Mouse (Mus musculus) megakaryocyte-erythroid progenitor cell, adult 5-6 weeks (primary cell): Measurements from ENCODE around the gene Ptger1. TPM values are rescaled to one million over a fixed set of nuclear protein-coding genes. Genes with fewer than 3 reads are reported as not detected.

Experiments used
- ATAC-seq: replicated peaks from 2 replicates; pipeline ENCODE4 v1.8.0; 2016; ENCODE audit warnings: mild to moderate bottlenecking, inconsistent platforms; ENCODE audit not compliant: severe bottlenecking, poor library complexity, low FRiP score, low TSS enrichment
- total RNA-seq, 2 experiments: library from RNA; stranded (forward) in 1 of 2; stranded (reverse) in 1 of 2; fragments of 200-1000, 215-1000 nt in 1 of 2; fragments of >200 nt in 1 of 2; fragmentation: Nextera tagmentation in 1 of 2; gene quantifications; 2 replicates each; pipeline ENCODE4 v1.2.3; 2014 to 2017

The Ptger1 gene
- total RNA-seq, 2 experiments from 2014 or later: 1.1 TPM; not detected in 1

DNA sequence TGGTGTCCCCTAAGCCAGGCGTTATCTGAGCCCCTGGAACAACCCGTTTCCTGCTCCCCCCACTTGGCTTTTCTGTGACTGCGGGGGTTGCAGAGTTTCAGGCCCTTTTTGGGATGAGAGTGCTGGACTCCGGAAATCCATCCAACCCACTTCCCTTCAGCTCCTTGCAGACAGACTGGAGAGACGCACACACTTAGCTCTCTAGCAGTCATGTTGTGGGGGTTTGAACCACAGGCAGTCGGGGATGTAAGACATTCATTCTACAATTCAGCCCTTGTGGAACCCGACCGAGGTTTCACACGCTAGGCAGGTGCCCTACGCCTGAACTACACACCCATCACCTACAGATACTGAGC, 12.8 kb upstream of the Ptger1 start:
- no peak for ATAC-seq

- ATAC-seq: no peak
Measured at GRCm38 (mm10) chr8:83654725-83655124, 11.8 kb upstream of the Ptger1 start.

GRCm38 (mm10) chr8:83656043-83656442, 10.4 kb upstream of the Ptger1 start:
- ATAC-seq: no peak

DNA sequence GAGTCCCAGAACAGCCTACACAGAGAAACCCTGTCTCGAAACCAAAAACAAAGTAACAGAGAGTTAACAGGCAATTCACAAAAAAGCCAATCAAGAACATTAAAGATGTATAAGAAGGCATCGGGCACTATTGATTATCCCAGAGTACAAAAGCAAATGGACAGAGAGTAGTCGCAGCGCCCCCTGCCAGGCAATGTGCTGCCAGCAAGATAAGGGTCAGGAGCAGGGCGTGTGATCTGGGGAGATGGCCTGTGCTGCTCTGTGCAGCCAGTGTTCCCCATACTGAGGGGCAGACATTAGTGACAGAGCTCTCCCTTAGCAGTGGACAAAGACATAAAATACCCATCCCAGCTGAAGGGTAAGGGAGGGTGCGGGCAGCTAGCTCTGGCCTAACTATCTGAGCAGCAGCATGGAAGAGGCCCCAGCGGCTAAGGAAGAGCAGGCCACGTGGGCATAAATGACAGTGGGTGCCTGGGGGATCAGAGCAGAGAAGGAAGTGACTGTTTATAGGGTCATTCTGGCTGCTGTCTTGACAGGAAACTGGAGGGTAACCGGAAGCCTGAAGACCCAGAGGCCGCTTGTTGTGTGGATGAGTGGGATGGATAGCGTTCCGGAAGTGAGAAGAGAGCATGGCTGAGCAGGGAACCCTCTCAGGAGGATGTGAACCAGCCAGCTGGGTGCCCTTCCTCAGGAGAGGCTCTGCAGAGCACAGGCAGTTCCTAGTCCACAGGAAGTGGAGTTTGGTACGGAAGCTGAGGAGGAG, 9.8 kb upstream of the Ptger1 start:
- ATAC-seq: peak; percentile 33; the same call in 1 of the 2 replicates

DNA sequence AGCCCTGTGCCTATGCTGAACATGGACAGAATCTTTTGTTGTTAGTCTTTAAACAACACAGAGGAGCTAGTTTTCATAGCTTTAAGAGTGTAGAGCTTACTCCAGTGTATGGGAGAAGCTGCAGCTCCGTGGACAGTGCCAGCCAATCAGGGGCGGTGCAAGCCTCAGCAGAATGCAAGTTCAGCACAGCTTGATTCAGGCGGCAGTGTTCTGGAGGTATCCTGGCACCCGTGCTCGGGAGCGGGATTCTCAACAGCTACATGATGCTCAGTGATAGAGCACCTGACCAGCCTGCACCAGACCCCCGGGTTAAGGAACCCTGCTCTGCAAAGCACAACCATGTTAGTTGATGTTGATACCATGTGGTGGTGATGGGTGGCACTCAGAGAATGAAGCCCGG, 5.9 kb upstream of the Ptger1 start:
- no peak for ATAC-seq

DNA sequence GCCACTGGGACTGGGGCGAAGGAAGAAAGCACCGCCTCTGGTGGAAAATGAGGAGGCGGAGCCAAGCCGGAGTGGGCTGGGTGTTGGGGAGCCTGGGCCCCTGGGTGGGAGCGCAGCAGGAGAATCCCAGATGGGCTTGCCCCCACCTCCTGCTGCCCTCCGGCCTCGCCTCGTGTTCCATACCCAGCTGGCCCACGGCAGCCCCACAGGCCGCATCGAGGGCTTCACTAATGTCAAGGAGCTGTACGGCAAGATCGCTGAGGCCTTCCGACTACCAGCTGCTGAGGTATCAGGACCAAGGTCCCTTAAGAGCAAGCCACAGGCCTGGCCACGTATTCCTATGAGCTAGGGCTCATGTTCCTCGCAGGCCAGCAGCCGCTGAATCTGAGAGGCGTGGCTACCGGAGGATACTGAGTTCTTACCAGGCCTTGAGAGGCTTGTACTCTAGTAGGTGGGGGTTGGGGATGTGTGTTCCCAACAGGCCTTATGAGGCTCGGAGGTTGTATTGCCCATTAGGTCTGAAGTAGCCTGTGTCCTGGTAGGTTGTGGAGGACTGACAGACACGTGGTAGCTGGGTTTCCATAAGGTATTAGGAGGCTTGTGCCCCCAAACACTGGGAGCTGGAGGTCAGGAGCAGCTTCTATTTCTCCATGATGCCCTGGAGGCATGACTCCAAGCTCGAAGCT, 5.3 kb upstream of the Ptger1 start:
- ATAC-seq: no peak

DNA sequence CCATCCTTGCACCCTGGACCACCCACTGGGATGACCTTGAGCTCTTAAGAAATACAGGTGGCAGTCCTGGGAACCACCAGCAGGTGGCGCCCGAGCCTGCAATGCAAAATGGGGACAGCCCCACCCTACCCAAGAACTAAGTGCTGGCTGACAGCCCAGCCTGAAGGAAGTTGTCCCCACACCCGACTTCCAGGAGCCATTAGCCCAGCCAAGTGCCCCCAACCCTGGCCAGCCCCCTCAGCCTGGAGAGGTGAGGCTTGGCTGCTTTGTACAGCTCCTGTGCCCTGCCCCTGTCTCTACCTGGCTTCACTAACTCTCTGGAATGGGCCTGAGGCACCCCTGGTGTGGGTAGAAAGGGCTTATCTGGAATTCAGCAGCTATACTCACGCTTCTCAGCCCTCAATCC, 4.1 kb upstream of the Ptger1 start:
- peak; percentile 66 for ATAC-seq

- no peak for ATAC-seq
Measured at GRCm38 (mm10) chr8:83664096-83664495, 2.4 kb upstream of the Ptger1 start.

DNA sequence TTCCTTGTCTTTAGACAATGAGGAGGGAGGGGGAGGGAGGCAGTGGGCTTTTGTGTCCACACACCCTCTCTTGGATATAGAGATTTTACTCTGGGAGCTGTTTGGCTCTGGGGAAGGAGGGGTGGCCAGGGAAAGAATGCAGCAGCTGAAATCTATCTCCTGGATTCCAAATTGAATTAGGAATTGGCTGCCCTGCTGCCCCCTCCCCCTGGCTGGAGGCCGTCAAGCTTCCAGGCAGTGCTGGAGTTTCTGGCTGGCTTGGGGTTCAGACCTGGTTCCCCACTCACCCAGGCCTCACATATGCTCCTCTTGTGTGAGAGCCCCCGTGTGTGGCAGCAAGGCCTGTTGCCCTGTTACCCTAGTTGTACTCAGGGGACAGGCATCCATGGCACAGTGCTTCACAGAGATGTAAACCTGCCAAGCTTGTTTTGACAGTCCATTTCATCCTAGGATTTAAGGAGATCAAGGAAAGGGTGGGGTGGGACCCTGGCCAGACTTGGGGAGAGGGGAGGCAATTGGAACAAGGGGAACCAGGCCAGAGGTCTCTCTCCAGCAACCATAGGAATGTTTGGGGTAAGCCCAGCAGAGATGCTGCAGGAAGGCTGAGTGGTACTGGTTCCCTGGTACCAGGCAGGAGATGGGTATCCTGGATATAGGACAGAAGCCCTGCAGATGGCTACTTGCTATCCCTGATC, 1.4 kb upstream of the Ptger1 start:
- no peak for ATAC-seq

DNA sequence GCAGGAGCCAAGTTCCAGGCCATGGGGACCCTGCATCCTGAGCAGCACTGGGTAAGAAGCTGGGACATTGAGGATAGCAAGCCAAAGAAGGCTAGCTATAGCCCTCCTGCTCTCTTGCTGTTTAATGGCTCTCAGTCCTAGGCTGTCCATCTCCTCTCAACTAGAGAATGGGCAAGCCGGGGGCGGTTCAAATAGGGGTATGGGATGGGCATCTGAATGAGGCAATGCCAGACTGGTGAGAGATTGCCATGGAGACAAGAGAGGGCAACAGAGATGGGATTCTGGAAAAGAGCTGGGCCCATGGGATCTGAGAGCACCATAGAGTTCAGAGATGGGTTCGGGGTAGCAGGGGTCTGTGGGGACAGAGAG, 372 bp downstream of the Ptger1 start:
- ATAC-seq: no peak

GRCm38 (mm10) chr8:83667526-83667925, 1.0 kb downstream of the Ptger1 start:
- ATAC-seq: no peak

DNA sequence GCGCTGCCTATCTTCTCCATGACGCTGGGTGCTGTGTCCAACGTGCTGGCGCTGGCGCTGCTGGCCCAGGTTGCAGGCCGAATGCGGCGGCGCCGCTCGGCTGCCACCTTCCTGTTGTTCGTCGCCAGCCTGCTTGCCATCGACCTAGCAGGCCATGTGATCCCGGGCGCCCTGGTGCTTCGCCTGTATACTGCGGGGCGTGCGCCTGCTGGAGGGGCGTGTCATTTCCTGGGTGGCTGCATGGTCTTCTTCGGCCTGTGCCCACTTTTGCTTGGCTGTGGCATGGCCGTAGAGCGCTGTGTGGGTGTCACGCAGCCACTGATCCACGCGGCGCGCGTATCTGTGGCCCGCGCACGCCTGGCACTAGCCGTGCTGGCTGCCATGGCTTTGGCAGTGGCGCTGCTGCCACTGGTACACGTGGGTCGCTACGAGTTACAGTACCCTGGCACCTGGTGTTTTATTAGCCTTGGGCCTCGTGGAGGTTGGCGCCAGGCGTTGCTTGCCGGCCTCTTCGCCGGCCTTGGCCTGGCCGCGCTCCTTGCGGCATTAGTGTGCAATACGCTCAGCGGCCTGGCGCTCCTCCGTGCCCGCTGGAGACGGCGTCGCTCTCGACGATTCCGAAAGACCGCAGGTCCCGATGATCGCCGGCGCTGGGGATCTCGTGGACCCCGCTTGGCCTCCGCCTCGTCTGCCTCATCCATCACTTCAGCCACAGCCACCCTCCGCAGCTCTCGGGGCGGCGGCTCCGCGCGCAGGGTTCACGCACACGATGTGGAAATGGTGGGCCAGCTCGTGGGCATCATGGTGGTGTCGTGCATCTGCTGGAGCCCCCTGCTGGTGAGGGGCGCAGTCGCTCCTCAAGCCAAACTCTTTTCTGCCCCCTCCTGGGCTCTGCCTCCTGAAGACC, 1.8 kb downstream of the Ptger1 start:
- ATAC-seq: peak; percentile 19

DNA sequence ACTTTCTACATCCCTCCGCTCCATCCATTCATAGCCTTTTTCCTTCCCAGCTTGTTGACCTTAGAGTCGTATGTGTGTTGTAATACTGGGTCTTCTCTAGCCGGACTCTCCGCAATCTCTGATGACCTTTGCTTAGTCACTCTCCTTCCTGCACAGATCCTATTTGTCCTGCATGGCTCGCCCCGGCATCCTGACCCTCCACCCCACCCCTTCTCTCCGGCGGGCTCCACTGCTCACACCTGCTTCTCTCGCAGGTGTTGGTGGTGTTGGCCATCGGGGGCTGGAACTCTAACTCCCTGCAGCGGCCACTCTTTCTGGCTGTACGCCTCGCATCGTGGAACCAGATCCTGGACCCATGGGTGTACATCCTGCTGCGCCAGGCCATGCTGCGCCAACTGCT, 2.5 kb downstream of the Ptger1 start:
- ATAC-seq: no peak

DNA sequence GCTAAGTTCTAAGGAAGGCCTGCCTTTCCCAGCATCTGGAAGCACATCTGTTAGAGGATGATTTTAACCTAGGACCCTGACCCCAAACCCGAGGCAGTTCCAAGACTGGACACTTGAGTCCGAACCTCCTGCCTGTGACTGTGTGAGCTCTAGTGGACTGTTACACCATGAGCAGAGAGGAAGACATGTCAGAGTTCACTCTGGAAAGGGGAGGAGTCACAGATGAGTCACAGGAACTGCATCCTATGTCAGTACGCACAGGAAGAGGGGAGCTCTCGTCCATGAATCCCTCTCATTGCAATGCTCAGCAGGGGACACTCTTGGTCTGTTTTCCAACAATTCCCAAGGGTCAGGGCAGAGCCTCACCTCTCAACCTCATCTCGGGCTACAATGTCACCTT, 6.5 kb downstream of the Ptger1 start:
- no peak for ATAC-seq

DNA sequence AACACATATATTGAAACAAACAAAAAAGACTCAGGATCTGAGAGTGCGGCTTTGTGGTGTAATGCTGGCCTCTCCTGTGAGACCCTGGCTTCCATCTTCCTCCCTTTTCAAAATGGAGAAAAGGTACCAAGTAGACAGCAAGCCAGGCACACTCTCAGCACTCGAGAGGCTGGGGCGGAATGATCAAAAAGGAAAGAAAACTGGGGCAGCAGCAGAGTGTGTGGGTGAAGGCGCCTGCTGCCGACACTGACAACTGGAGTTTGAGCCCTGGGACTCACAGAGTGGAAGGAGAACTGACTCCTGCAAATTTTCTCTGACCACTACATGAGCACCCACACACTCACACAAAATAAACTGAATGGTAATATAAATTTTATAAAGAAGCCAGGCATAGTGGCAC, 8.0 kb downstream of the Ptger1 start:
- ATAC-seq: no peak

DNA sequence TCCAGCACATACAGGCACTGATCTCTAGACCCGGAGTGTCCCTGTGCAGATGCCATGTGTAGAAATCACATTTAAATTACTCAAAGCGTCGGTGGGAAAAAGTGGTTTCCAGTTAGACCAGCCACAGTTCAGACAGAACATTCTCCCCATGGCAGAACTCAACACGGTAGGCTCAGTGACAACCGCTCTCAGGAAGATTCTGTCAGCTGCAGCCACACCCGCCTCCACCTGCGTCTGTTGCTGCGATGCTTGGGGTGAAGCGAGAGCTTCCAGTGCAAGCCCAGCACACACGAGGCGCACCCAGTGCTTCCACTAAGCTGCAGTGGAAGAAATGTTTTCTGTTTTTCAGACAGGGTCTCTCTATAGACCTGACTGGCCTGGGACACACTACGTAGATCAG, 13.4 kb downstream of the Ptger1 start:
- ATAC-seq: no peak

- ATAC-seq: no peak
Measured at GRCm38 (mm10) chr8:83680603-83681002, 14.1 kb downstream of the Ptger1 start.

- no peak for ATAC-seq
Measured at GRCm38 (mm10) chr8:83681099-83681498, 14.6 kb downstream of the Ptger1 start.

DNA sequence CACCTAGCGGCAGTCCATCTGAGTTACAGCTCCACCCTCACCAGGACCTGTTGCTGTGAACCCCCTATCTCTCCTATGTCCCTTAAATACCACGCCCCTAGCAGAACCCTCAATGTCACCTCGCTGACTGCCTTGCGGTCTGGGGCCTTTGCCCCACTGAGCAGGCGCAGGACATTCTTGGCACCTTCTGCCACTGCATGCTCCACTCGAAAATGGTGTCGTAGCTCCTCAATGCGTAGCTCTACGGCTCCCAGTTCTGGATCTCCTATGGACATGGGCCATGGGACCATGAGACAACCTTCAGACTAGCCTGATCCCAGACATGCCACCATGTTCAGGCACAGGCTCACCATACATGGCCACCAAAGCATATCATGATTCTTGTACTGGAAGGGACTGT, 18.0 kb downstream of the Ptger1 start:
- no peak for ATAC-seq

GRCm38 (mm10) chr8:83689264-83689663, 22.8 kb downstream of the Ptger1 start:
- no peak for ATAC-seq
